Mouse (Mus musculus) testis, adult 2 months (tissue): ENCODE results near the gene Lin37. TPM values are rescaled to one million over a fixed set of nuclear protein-coding genes. Genes with fewer than 3 reads are reported as not detected.

Source experiments
- H3K27ac ChIP-seq: fragments of 200-500 bp; 2 replicates; pipeline ENCODE4 v1.5.1; 2012; ENCODE audit warnings: low read depth, low read length; ENCODE audit not compliant: control insufficient read depth, insufficient read depth
- H3K27me3 ChIP-seq: fragments of 200-500 bp; 2 replicates; pipeline ENCODE4 v1.6.1; 2012; ENCODE audit warnings: mild to moderate bottlenecking, low read length, moderate library complexity; ENCODE audit not compliant: control insufficient read depth, insufficient read depth
- H3K36me3 ChIP-seq: fragments of 200-500 bp; 2 replicates; pipeline ENCODE4 v1.6.1; 2012; ENCODE audit warnings: mild to moderate bottlenecking, low read length; ENCODE audit not compliant: control insufficient read depth, insufficient read depth
- H3K4me1 ChIP-seq: fragments of 200-500 bp; 2 replicates; pipeline ENCODE4 v1.6.1; 2012; ENCODE audit warnings: low read length; ENCODE audit not compliant: control insufficient read depth, insufficient read depth
- H3K4me3 ChIP-seq: fragments of 200-500 bp; 2 replicates; pipeline ENCODE4 v1.5.1; 2012; ENCODE audit warnings: low read depth, mild to moderate bottlenecking, low read length, moderate library complexity, mixed read lengths; ENCODE audit not compliant: control insufficient read depth
- CTCF ChIP-seq: fragments of 200-500 bp; IDR thresholded peaks from 2 replicates; pipeline ENCODE4 v1.5.1; 2012; ENCODE audit warnings: low read depth, mild to moderate bottlenecking, inconsistent platforms, low read length, moderate library complexity; ENCODE audit not compliant: control insufficient read depth, insufficient read depth, insufficient replicate concordance
- POLR2A ChIP-seq: fragments of 200-500 bp; IDR thresholded peaks from 2 replicates; pipeline ENCODE4 v1.6.1; 2012; ENCODE audit warnings: low read depth, mild to moderate bottlenecking, inconsistent platforms, low read length, moderate library complexity; ENCODE audit not compliant: control insufficient read depth
- polyA plus RNA-seq: library from polyadenylated mRNA; depleted of rRNA; stranded (reverse); fragments of >200 nt; gene quantifications from 2 replicates; pipeline ENCODE4 v1.2.3, GENCODE M21; 2012

Gene Lin37
- polyA plus RNA-seq, 1 experiment, result 47.0 TPM

DNA sequence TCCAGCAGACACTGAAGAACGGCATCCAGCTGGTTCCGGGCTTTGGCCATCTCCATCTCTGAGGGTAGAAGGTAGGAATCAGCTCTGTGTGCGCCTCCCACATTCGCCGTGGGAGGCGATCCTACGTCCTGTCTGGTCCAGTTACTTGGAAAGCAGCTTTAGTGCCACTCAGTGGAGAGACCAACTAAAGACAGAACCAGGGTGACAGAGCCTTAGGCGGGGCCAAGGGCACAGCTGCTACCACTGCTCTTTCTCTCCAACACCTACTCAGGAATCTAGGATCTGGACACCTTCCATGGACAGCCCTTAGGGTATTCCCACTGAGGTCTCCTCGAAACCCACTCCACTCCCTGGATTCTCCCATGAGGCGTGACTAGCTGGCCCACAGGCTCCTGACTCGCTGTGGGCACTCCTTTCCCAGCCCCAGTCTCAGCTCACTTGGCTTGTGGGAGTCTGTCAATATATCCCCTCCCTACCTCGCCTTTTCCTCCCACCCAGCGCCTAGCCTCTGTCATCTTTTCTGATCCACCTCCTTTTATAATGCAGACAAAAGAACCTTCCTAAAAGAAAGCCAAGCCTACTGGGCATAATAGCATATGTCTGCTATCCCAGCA lies 1.6 kb downstream of the Lin37 start:
- Histone ChIP-seq H3K27me3 (no peaks in the 10 kb centered on the region), H3K27ac (no peak overlapping the region; the same call in 1 of the 2 replicates), H3K4me1 (peaks cover 30% of the 10 kb centered on the region), H3K36me3 (no peaks in the 10 kb centered on the region; the same call in 1 of the 2 replicates), H3K4me3 (peak overlapping the region; percentile 94)
- TF ChIP-seq CTCF (no peak), POLR2A (no peak)

DNA sequence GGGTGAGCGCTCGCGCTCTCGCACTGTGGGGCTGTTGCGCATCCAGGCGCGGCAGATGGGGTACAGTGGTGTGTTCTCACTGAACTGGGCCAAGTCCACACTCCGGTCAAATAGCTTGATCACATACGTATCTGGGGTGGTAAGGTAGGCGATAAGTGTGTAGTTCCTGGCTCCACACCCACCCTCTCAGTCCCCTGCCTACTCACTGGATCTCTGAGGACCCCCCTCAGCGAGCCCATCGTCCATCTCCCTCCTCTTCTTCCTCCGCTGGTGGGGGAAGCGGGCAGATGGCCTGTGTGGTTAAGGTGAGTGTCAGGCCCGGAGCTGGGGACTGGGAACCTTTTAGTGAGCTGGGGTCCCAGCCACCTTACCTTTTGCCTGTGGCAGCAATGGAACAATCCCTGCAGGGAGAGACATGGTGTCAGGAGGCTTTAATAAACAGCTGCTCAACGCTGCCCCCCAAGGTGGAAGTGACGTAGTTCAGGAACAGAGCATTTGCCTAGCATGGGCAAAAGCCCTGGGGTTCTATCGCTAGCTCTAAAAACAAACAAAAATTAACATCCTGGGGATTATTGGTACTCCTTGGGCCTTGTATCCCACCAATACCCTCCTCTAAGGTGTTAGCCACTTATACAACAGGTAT lies 2.6 kb downstream of the Lin37 start:
- no peaks in the 10 kb centered on the region; the same call in 1 of the 2 replicates for H3K36me3 ChIP-seq
- TF ChIP-seq CTCF (no peak), POLR2A (no peak)
- H3K27me3 ChIP-seq, result no peaks in the 10 kb centered on the region
- H3K27ac ChIP-seq, result no peak overlapping the region
- H3K4me3 ChIP-seq, result no peak overlapping the region
- H3K4me1 ChIP-seq, result peaks cover 32% of the 10 kb centered on the region

DNA sequence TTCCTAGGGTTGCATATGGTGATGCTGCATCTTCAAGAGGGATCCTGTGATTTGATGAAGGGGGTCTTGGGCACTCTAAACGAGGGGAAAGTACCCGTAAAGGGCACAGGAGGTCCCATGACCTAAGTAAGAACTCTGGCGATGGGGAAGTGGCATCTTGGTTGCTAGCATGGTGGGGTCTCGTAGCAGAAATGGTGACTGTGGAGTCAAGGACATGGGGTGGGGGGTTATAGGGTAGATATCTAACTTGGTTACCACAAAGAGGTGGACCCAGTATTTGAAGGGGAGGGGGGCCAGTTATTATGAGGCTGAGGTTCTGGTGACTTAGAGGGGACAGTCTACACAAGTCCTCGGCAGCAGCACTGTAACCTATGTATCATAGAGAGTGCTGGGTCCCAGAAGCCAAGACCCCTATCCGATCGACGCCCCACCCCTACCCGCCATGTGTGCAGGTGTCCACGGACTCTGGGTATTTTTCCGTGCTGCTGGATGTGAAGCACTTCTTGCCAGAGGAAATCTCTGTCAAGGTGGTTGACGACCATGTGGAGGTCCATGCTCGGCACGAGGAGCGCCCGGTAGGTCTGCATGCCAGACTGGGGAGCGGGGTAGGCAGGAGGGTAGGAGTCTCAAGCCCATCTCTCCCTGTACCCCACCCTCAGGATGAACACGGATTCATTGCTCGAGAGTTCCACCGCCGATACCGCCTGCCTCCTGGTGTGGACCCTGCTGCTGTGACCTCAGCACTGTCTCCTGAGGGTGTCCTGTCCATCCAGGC lies 5.6 kb downstream of the Lin37 start:
- H3K27ac ChIP-seq, result peak overlapping the region; percentile 41; the same call in 1 of the 2 replicates
- H3K36me3 ChIP-seq, result no peaks in the 10 kb centered on the region; the same call in 1 of the 2 replicates
- H3K4me1 ChIP-seq, result peaks cover 28% of the 10 kb centered on the region
- peak overlapping the region; percentile 100 for H3K4me3 ChIP-seq
- TF ChIP-seq POLR2A, result no peak
- TF ChIP-seq CTCF, result 0 out of 2 replicates have a peak, but pooled peaks have one; percentile 11
- H3K27me3 ChIP-seq, result no peaks in the 10 kb centered on the region

DNA sequence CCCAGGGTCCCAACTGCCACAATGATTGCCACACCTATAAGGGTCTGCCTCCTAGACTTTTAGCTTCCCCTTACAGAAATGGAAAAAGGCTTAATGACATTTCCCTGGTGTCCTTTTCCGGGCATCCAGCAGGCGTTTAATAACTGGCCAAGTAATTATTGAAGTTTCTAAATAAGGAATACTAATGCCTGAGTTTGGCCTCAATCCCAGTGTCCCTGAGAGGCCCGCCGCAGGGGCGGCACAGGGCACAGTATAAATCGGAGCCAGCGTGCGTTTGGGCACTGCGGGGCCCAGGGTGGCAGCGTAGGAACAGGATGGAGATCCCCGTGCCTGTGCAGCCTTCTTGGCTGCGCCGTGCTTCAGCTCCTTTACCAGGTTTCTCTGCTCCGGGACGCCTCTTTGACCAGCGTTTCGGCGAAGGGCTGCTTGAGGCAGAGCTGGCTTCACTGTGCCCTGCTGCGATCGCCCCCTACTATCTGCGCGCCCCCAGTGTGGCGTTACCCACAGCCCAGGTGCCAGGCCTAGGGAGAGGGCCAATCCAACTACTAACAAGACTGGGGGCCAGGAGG lies 6.5 kb downstream of the Lin37 start:
- no peaks in the 10 kb centered on the region for H3K27me3 ChIP-seq
- peaks cover 25% of the 10 kb centered on the region for H3K4me1 ChIP-seq
- no peaks in the 10 kb centered on the region; the same call in 1 of the 2 replicates for H3K36me3 ChIP-seq
- TF ChIP-seq CTCF, result no peak
- TF ChIP-seq POLR2A, result no peak
- peak overlapping the region; percentile 100 for H3K27ac ChIP-seq
- peak overlapping the region; percentile 100 for H3K4me3 ChIP-seq

DNA sequence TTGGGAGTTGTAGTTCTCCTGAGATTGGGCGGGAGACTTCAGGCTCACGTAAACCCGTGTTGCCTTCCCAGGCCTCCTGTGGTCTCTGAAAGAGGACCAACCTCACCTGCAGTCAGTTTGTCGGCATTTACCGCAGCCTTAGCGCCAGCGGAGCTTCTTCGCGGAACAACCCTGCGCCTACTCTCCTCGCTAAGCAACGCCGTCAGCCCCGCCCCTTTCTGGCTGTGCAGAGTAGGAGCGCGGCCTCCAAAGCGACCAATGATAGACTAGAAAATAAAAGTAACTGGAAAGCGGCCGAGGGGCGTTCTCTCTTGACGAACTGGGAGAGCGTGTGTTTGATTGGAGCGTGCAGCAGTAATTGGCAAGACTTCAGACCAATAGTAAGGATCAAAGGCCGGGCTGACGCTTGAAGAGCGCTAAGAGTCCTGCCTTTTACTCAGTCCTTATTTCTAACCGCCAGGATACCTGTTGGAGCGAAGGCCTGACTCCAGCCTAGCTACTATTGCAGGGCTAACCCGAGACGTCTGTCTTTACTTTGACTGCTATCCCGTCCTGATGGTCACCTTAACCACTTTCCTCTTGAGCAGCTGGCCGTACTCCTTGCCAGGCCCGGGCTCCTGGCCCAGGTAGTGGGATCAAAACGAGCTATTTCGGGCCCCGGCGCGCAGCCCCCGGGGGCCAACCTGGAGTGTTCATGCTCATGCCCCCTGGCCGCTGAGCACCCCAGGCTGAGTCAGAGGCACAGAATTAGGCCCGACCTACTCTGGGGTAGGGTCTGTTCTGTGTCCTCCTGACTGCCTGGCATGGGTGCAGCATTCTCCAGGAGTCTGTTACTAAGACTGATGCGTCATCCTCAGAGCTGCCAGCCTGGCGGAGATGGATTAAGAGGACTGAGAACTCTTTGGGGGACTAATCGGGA lies 7.3 kb downstream of the Lin37 start, which contains the start of the genes Hspb6 and Proser3:
Hspb6 (plus strand) TSS at position 77 of the 919 bp plus-strand sequence.
Proser3 (minus strand) TSS at position 198 of the 919 bp plus-strand sequence.
- TF ChIP-seq POLR2A (peak; percentile 66), CTCF (no peak; the same call in 1 of the 2 replicates)
- Histone ChIP-seq H3K27ac (peak within 1 kb of the TSS; percentile 100), H3K4me3 (peak within 1 kb of the TSS; percentile 100), H3K4me1 (peaks cover 21% of the 10 kb centered on the region), H3K27me3 (no peaks in the 10 kb centered on the region), H3K36me3 (no peaks in the 10 kb centered on the region; the same call in 1 of the 2 replicates)

DNA sequence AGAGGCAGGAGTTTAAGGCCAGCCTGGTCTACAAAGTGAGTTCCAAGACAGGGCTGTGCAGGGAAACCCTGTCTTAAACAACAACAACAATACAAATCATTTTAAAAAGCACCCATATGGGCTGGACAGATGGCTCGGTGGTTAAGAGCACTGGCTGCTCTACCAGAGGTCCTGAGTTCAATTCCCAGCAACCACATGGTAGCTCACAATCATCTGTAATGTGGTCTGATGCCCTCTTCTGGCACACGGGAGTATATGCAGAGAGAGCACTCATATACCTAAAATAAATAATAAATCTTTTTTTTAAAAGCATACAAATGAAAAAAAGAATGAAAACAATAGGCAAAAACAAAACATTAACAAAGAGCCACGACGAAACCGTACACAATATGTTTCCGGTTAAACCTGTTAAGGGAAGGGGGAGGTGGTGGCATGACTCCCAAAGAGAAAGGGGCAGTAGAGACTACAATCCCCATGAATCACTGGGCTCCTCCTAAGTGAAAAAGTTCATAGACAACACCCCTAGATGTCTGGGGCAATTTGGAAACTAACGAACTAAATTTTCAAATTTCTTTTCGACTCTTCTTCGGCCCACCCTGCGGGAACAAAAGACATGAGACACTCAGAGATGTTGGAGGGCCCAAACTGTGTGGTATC lies 8.1 kb downstream of the Lin37 start:
- Histone ChIP-seq H3K4me1 (peaks cover 21% of the 10 kb centered on the region), H3K27ac (peak overlapping the region; percentile 100), H3K4me3 (peak overlapping the region; percentile 100), H3K36me3 (no peaks in the 10 kb centered on the region), H3K27me3 (no peaks in the 10 kb centered on the region)
- TF ChIP-seq CTCF, result no peak
- TF ChIP-seq POLR2A, result no peak
